Mouse (Mus musculus) liver, embryonic 14.5 days (tissue): ENCODE measurements around the gene Coro7. TPM values are rescaled to one million over a fixed set of nuclear protein-coding genes. Genes with fewer than 3 reads are reported as not detected.

Source experiments
- ATAC-seq: fragments of 200-750 bp; cut with Nextera tagmentation; 2 replicates; pipeline ENCODE4 v1.8.0; 2017; ENCODE audit warnings: moderate number of reproducible peaks, mild to moderate bottlenecking, moderate library complexity; ENCODE audit not compliant: insufficient read depth
- DNase-seq, 3 experiments: peaks; one replicate each; pipeline ENCODE4 v3.0.0-alpha.2; 2012 to 2013; ENCODE audit warnings: low read depth in 3 of 3, low spot score in 3 of 3
- H3K27ac ChIP-seq: fragments of 300-500 bp; sonication (generic); 2 replicates; pipeline ENCODE4 v1.5.1; 2014; ENCODE audit warnings: moderate library complexity, mild to moderate bottlenecking, control low read depth, inconsistent platforms
- H3K27me3 ChIP-seq: fragments of 300-500 bp; sonication (generic); 2 replicates; pipeline ENCODE4 v1.6.1; 2014; ENCODE audit warnings: mild to moderate bottlenecking, low read length, moderate library complexity; ENCODE audit not compliant: control insufficient read depth, insufficient read depth
- H3K36me3 ChIP-seq: fragments of 300-500 bp; sonication (generic); replicated peaks from 2 replicates; pipeline ENCODE4 v1.6.1; 2014; ENCODE audit warnings: low read depth; ENCODE audit not compliant: control insufficient read depth, insufficient read depth
- H3K4me1 ChIP-seq, 2 experiments: fragments of 200-500 bp in 1 of 2; fragments of 300-500 bp in 1 of 2; sonication (generic) in 1 of 2; replicated peaks; 2 replicates each; pipeline ENCODE4 v1.6.1; 2012 to 2014; ENCODE audit warnings: antibody characterized with exemption in 1 of 2, inconsistent platforms in 1 of 2, low read length in 1 of 2; ENCODE audit not compliant: control insufficient read depth in 2 of 2, insufficient read depth in 2 of 2
- H3K4me2 ChIP-seq: fragments of 300-500 bp; sonication (generic); 2 replicates; pipeline ENCODE4 v1.6.1; 2014; ENCODE audit warnings: low read depth, mild to moderate bottlenecking, control low read depth, moderate library complexity
- H3K4me3 ChIP-seq, 2 experiments: fragments of 200-500 bp in 1 of 2; fragments of 300-500 bp in 1 of 2; sonication (generic) in 1 of 2; 2 replicates each; pipeline ENCODE4 v1.5.1; 2012 to 2014; ENCODE audit warnings: low read depth in 2 of 2, low read length in 2 of 2, mild to moderate bottlenecking in 2 of 2, control low read depth in 1 of 2, inconsistent platforms in 1 of 2, moderate library complexity in 1 of 2; ENCODE audit not compliant: insufficient read depth in 1 of 2
- H3K9ac ChIP-seq: fragments of 300-500 bp; sonication (generic); replicated peaks from 2 replicates; pipeline ENCODE4 v1.6.1; 2014; ENCODE audit warnings: mild to moderate bottlenecking, control low read depth, moderate library complexity
- H3K9me3 ChIP-seq: fragments of 300-500 bp; sonication (generic); 2 replicates; pipeline ENCODE4 v1.6.1; 2016; ENCODE audit warnings: low read length, mixed read lengths; ENCODE audit not compliant: control insufficient read depth
- CTCF ChIP-seq: IDR thresholded peaks from 2 replicates; pipeline ENCODE4 v1.5.1; 2016; ENCODE audit warnings: antibody characterized with exemption, low read depth, control low read depth
- EP300 ChIP-seq: IDR thresholded peaks from 2 replicates; pipeline ENCODE4 v1.6.1; 2016; ENCODE audit warnings: antibody characterized with exemption, low read depth
- WGBS: fragments of 180-500 bp; shearing (Covaris S2); extraction: QIAGEN DNeasy Blood & Tissue Kit; methylation state at CpG from one replicate; pipeline ENCODE4 v1.1.7; 2014; ENCODE audit not compliant: insufficient replicate concordance; 5-methylcytosine and 5-hydroxymethylcytosine counted together
- polyA plus RNA-seq, 2 experiments: library from polyadenylated mRNA; depleted of rRNA in 1 of 2; stranded (reverse) in 1 of 2; unstranded in 1 of 2; fragments of >200 nt; fragmentation: Nextera tagmentation in 1 of 2; extraction: Ambion mirVana in 1 of 2; gene quantifications; 2 replicates each; pipeline versions ENCODE4 v1.2.1 to v1.2.3; 2012 to 2014

The Coro7 gene
- polyA plus RNA-seq, 2 experiments: 5.1 to 10.4 TPM

- H3K9me3 ChIP-seq: no peaks in the 10 kb centered on the region
- 0 out of 4 replicates have a peak, but pooled peaks cover 0 to 2% of the 10 kb centered on the region in 2 experiments for H3K4me1 ChIP-seq
- H3K4me2 ChIP-seq: no peak overlapping the region
- no peaks in the 10 kb centered on the region for H3K36me3 ChIP-seq
- DNase-seq (no peak), ATAC-seq (no peak)
- H3K27me3 ChIP-seq: no peaks in the 10 kb centered on the region
- no peak overlapping the region for H3K9ac ChIP-seq
- WGBS: 74% methylated on average over 3 of the region's 3 CpGs
- no peak overlapping the region for H3K4me3 ChIP-seq
- H3K27ac ChIP-seq: no peak overlapping the region
- TF ChIP-seq CTCF (no peak), EP300 (no peak)
Observed at GRCm38 (mm10) chr16:4650161-4650560, 29.4 kb downstream of the Coro7 start.

- no peaks in the 10 kb centered on the region for H3K36me3 ChIP-seq
- H3K4me2 ChIP-seq: no peak overlapping the region
- no peak overlapping the region for H3K27ac ChIP-seq
- no peaks in the 10 kb centered on the region for H3K27me3 ChIP-seq
- no peak overlapping the region for H3K9ac ChIP-seq
- H3K4me3 ChIP-seq: no peak overlapping the region
- H3K9me3 ChIP-seq: no peaks in the 10 kb centered on the region
- ATAC-seq (no peak), DNase-seq (no peak)
- H3K4me1 ChIP-seq: no peaks in the 10 kb centered on the region
- 81% methylated on average over 11 of the region's 11 CpGs for WGBS
- TF ChIP-seq CTCF (no peak), EP300 (no peak)
Observed at GRCm38 (mm10) chr16:4649692-4650091, 29.9 kb downstream of the Coro7 start.

GRCm38 (mm10) chr16:4649211-4649610, 30.4 kb downstream of the Coro7 start:
- Histone ChIP-seq H3K27ac (no peak overlapping the region), H3K4me2 (no peak overlapping the region), H3K4me3 (no peak overlapping the region), H3K27me3 (no peaks in the 10 kb centered on the region), H3K9ac (no peak overlapping the region), H3K4me1 (no peaks in the 10 kb centered on the region), H3K36me3 (no peaks in the 10 kb centered on the region), H3K9me3 (no peaks in the 10 kb centered on the region)
- WGBS: 77% methylated on average over 5 of the region's 5 CpGs
- ATAC-seq (no peak), DNase-seq (no peak)
- TF ChIP-seq CTCF (no peak), EP300 (no peak)

- TF ChIP-seq EP300: no peak
- TF ChIP-seq CTCF: no peak
- WGBS: 82% methylated on average over 28 of the region's 28 CpGs
- Histone ChIP-seq H3K9me3 (no peaks in the 10 kb centered on the region), H3K4me1 (no peaks in the 10 kb centered on the region), H3K27me3 (no peaks in the 10 kb centered on the region), H3K27ac (no peak overlapping the region), H3K36me3 (no peaks in the 10 kb centered on the region), H3K4me3 (no peak overlapping the region), H3K4me2 (no peak overlapping the region), H3K9ac (no peak overlapping the region)
- no peak for ATAC-seq
- no peak for DNase-seq
Observed at GRCm38 (mm10) chr16:4648416-4649023, 31.1 kb downstream of the Coro7 start.

GRCm38 (mm10) chr16:4647651-4648141, 31.9 kb downstream of the Coro7 start:
- DNase-seq (no peak), ATAC-seq (no peak)
- H3K27me3 ChIP-seq: no peaks in the 10 kb centered on the region
- WGBS: 75% methylated on average over 13 of the region's 13 CpGs
- no peak overlapping the region for H3K4me3 ChIP-seq
- H3K4me2 ChIP-seq: no peak overlapping the region
- 0 out of 4 replicates have a peak, but pooled peaks cover 0 to 2% of the 10 kb centered on the region in 2 experiments for H3K4me1 ChIP-seq
- H3K9me3 ChIP-seq: no peaks in the 10 kb centered on the region
- no peaks in the 10 kb centered on the region for H3K36me3 ChIP-seq
- TF ChIP-seq EP300 (no peak), CTCF (no peak)
- H3K27ac ChIP-seq: no peak overlapping the region
- H3K9ac ChIP-seq: no peak overlapping the region
